Mouse (Mus musculus) gastrocnemius, adult 2 months (tissue): Measurements from ENCODE around the gene Me3. TPM values are rescaled to one million over a fixed set of nuclear protein-coding genes. Genes with fewer than 3 reads are reported as not detected.
"Not testable (repeated sequence)": the region's sequence is repeated elsewhere in the genome, so short reads cannot be mapped to it uniquely, and the experiment has no call there.

Source experiments
- DNase-seq: peaks from one replicate; pipeline ENCODE4 v3.0.0; 2022
- H3K27ac ChIP-seq: fragments of 200-600 bp; 2 replicates; pipeline ENCODE4 v1.8.1; 2022; ENCODE audit warnings: mild to moderate bottlenecking
- H3K4me3 ChIP-seq: fragments of 200-600 bp; 2 replicates; pipeline ENCODE4 v1.8.1; 2022; ENCODE audit warnings: mild to moderate bottlenecking, moderate library complexity
- CTCF ChIP-seq: fragments of 200-600 bp; IDR thresholded peaks from 2 replicates; pipeline ENCODE4 v1.8.1; 2022; ENCODE audit warnings: antibody characterized with exemption, mild to moderate bottlenecking, moderate library complexity
- intact Hi-C: fragments of 180-260 bp; cut with DNase I; formaldehyde crosslinking; loops from one replicate; pipeline ENCODE4 v1.15.1; 2025
- total RNA-seq, 2 experiments: library from RNA; stranded (reverse); gene quantifications; 2 replicates each; pipeline ENCODE4 v1.2.3; 2021

The Me3 gene
- total RNA-seq, 2 experiments from 2014 or later, result 117 to 126 TPM

- no peak for DNase-seq
- H3K4me3 ChIP-seq, result no peak overlapping the region
- intact Hi-C loops, result no loop called here
- no peak for TF ChIP-seq CTCF
- peak overlapping the region; percentile 24; the same call in 1 of the 2 replicates for H3K27ac ChIP-seq
These were observed 86.1 kb downstream of the Me3 start for GRCm38 (mm10) chr7:89718264-89718663.

GRCm38 (mm10) chr7:89720256-89720655 lies 88.1 kb downstream of the Me3 start:
- DNase-seq, result no peak
- no peak for TF ChIP-seq CTCF
- Histone ChIP-seq H3K4me3 (no peak overlapping the region), H3K27ac (no peak overlapping the region)
- intact Hi-C loops, result no loop called here

GRCm38 (mm10) chr7:89726712-89727111 lies 94.5 kb downstream of the Me3 start:
- TF ChIP-seq CTCF, result no peak
- no peak for DNase-seq
- H3K27ac ChIP-seq, result no peak overlapping the region
- intact Hi-C loops, result no loop called here
- H3K4me3 ChIP-seq, result no peak overlapping the region

- Histone ChIP-seq H3K4me3 (no peak overlapping the region), H3K27ac (no peak overlapping the region)
- intact Hi-C loops, result no loop called here
- no peak for DNase-seq
- TF ChIP-seq CTCF, result no peak
These were observed 95.4 kb downstream of the Me3 start for GRCm38 (mm10) chr7:89727615-89728014.

GRCm38 (mm10) chr7:89728393-89728792 lies 96.2 kb downstream of the Me3 start:
- DNase-seq, result no peak
- H3K27ac ChIP-seq, result no peak overlapping the region
- no peak for TF ChIP-seq CTCF
- intact Hi-C loops, result no loop called here
- H3K4me3 ChIP-seq, result no peak overlapping the region

- intact Hi-C loops, result no loop called here
- no peak for TF ChIP-seq CTCF
- H3K4me3 ChIP-seq, result no peak overlapping the region
- no peak for DNase-seq
- no peak overlapping the region for H3K27ac ChIP-seq
These were observed 98.3 kb downstream of the Me3 start for GRCm38 (mm10) chr7:89730514-89730913.

GRCm38 (mm10) chr7:89731115-89731514 lies 98.9 kb downstream of the Me3 start:
- H3K4me3 ChIP-seq, DNase-seq, H3K27ac ChIP-seq, intact Hi-C loops: not testable (repeated sequence)

- Histone ChIP-seq H3K4me3 (no peak overlapping the region), H3K27ac (no peak overlapping the region; the same call in 1 of the 2 replicates)
- intact Hi-C loops, result no loop called here
- TF ChIP-seq CTCF, result no peak
- DNase-seq, result peak; percentile 22
These were observed 116.2 kb downstream of the Me3 start for GRCm38 (mm10) chr7:89748415-89748814.

- Histone ChIP-seq H3K4me3 (no peak overlapping the region), H3K27ac (no peak overlapping the region)
- no peak for TF ChIP-seq CTCF
- intact Hi-C loops, result no loop called here
- no peak for DNase-seq
These were observed 117.0 kb downstream of the Me3 start for GRCm38 (mm10) chr7:89749183-89749582.

GRCm38 (mm10) chr7:89766678-89767508 lies 134.7 kb downstream of the Me3 start:
- no peak overlapping the region for H3K27ac ChIP-seq
- no peak for DNase-seq
- H3K4me3 ChIP-seq, result no peak overlapping the region
- no peak for TF ChIP-seq CTCF
- intact Hi-C loops, result no loop called here

GRCm38 (mm10) chr7:89769106-89769896 lies 137.1 kb downstream of the Me3 start:
- intact Hi-C loops, result no loop called here
- H3K4me3 ChIP-seq, result no peak overlapping the region
- no peak for TF ChIP-seq CTCF
- DNase-seq, result no peak
- H3K27ac ChIP-seq, result peak overlapping the region; percentile 49

GRCm38 (mm10) chr7:89770021-89770420 lies 137.8 kb downstream of the Me3 start:
- DNase-seq, result no peak
- no peak overlapping the region for H3K4me3 ChIP-seq
- peak overlapping the region; percentile 49 for H3K27ac ChIP-seq
- intact Hi-C loops, result no loop called here
- TF ChIP-seq CTCF, result no peak

- no peak for DNase-seq
- TF ChIP-seq CTCF, result no peak
- intact Hi-C loops, result no loop called here
- H3K27ac ChIP-seq, result peak overlapping the region; percentile 72
- no peak overlapping the region for H3K4me3 ChIP-seq
These were observed 140.7 kb downstream of the Me3 start for GRCm38 (mm10) chr7:89772906-89773305.
